Mouse (Mus musculus): ENCODE data around the gene Plekhm3.
"Not testable (repeated sequence)": the region's sequence is repeated elsewhere in the genome, so short reads cannot be mapped to it uniquely, and the experiment has no call there.

The Plekhm3 gene

GRCm38 (mm10) chr1:64956479-64956961, at the start of gene Plekhm3:
Plekhm3 (minus strand) TSS chr1:64956824.
- DNase-seq: peak; percentile 84 to 86

- DNase-seq: no peak
Measured at GRCm38 (mm10) chr1:65005575-65005974, 49.0 kb upstream of the Plekhm3 start.

GRCm38 (mm10) chr1:65004526-65004925, 47.9 kb upstream of the Plekhm3 start:
- no peak for DNase-seq

GRCm38 (mm10) chr1:64993206-64993605, 36.6 kb upstream of the Plekhm3 start:
- DNase-seq: no peak

- no peak for DNase-seq
Measured at GRCm38 (mm10) chr1:64988176-64988575, 31.6 kb upstream of the Plekhm3 start.

GRCm38 (mm10) chr1:64986120-64986519, 29.5 kb upstream of the Plekhm3 start:
- peak; percentile 50 to 66 for DNase-seq

GRCm38 (mm10) chr1:64983247-64983646, 26.6 kb upstream of the Plekhm3 start:
- DNase-seq: no peak

GRCm38 (mm10) chr1:64978321-64978799, 21.7 kb upstream of the Plekhm3 start:
- DNase-seq: no peak

- DNase-seq: no peak
Measured at GRCm38 (mm10) chr1:64975346-64975745, 18.7 kb upstream of the Plekhm3 start.

- peak in 1 of 2 experiments; percentile 44 for DNase-seq
Measured at GRCm38 (mm10) chr1:64970685-64971084, 14.1 kb upstream of the Plekhm3 start.

- no peak for DNase-seq
Measured at GRCm38 (mm10) chr1:64957021-64957489, 431 bp upstream of the Plekhm3 start.

GRCm38 (mm10) chr1:64954786-64955185, 1.8 kb downstream of the Plekhm3 start:
- DNase-seq: not testable (repeated sequence)

- DNase-seq: no peak
Measured at GRCm38 (mm10) chr1:64950271-64950670, 6.4 kb downstream of the Plekhm3 start.

GRCm38 (mm10) chr1:64949377-64949776, 7.2 kb downstream of the Plekhm3 start:
- peak; percentile 68 to 71 for DNase-seq

GRCm38 (mm10) chr1:64946106-64946505, 10.5 kb downstream of the Plekhm3 start:
- no peak for DNase-seq

GRCm38 (mm10) chr1:64945214-64945785, 11.3 kb downstream of the Plekhm3 start:
- DNase-seq: no peak

- DNase-seq: no peak
Measured at GRCm38 (mm10) chr1:64944746-64945145, 11.9 kb downstream of the Plekhm3 start.

- no peak for DNase-seq
Measured at GRCm38 (mm10) chr1:64942006-64942755, 14.4 kb downstream of the Plekhm3 start.

- no peak for DNase-seq
Measured at GRCm38 (mm10) chr1:64938907-64939306, 17.7 kb downstream of the Plekhm3 start.

GRCm38 (mm10) chr1:64937692-64938091, 18.9 kb downstream of the Plekhm3 start:
- DNase-seq: no peak

- no peak for DNase-seq
Measured at GRCm38 (mm10) chr1:64932921-64933320, 23.7 kb downstream of the Plekhm3 start.

GRCm38 (mm10) chr1:64930124-64930523, 26.5 kb downstream of the Plekhm3 start:
- no peak for DNase-seq

GRCm38 (mm10) chr1:64929673-64930072, 27.0 kb downstream of the Plekhm3 start:
- DNase-seq: no peak

GRCm38 (mm10) chr1:64928542-64928941, 28.1 kb downstream of the Plekhm3 start:
- peak; percentile 46 to 57 for DNase-seq
